Mouse (Mus musculus) ES-Bruce4 (cell line): ENCODE measurements around the gene Phospho1.

Experiments used
- CTCF ChIP-seq: IDR thresholded peaks from one replicate; pipeline ENCODE4 v1.8.1; 2011; ENCODE audit warnings: low read depth, low read length
- POLR2A ChIP-seq: IDR thresholded peaks from one replicate; pipeline ENCODE4 v1.8.1; 2011; ENCODE audit warnings: low read length; ENCODE audit not compliant: insufficient read depth

- TF ChIP-seq CTCF (no peak), POLR2A (no peak)
Observed at GRCm38 (mm10) chr11:95814101-95814500, 10.2 kb upstream of the Phospho1 start.
